Mouse (Mus musculus) MN1 (cell line): Measurements from ENCODE around the gene Pcif1.
"Not testable (repeated sequence)": the region's sequence is repeated elsewhere in the genome, so short reads cannot be mapped to it uniquely, and the experiment has no call there.

ENCODE experiments used
- DNase-seq: peaks from one replicate; pipeline ENCODE4 v3.0.0-alpha.2; 2016; ENCODE audit warnings: low spot score

Pcif1 gene

GRCm38 (mm10) chr2:164879228-164879567 lies at the start of gene Pcif1:
TSS of gene Pcif1 (plus strand) at chr2:164879304.
- peak; percentile 92 for DNase-seq

GRCm38 (mm10) chr2:164831029-164831428 lies 48.1 kb upstream of the Pcif1 start:
- no peak for DNase-seq

GRCm38 (mm10) chr2:164832032-164832747 lies 46.9 kb upstream of the Pcif1 start:
- DNase-seq: no peak

- peak; percentile 88 for DNase-seq
Measured at GRCm38 (mm10) chr2:164832748-164833301, 46.3 kb upstream of the Pcif1 start, which contains the start of gene Ctsa. TSS of gene Ctsa (plus strand) at chr2:164832873.

- peak; percentile 95 for DNase-seq
Measured at GRCm38 (mm10) chr2:164833314-164833959, 45.7 kb upstream of the Pcif1 start, which contains the start of gene Neurl2. TSS of gene Neurl2 (minus strand) at chr2:164833456.

GRCm38 (mm10) chr2:164834531-164834930 lies 44.6 kb upstream of the Pcif1 start:
- peak; percentile 57 for DNase-seq

GRCm38 (mm10) chr2:164835164-164835563 lies 43.9 kb upstream of the Pcif1 start:
- DNase-seq: no peak

GRCm38 (mm10) chr2:164845782-164846181 lies 33.3 kb upstream of the Pcif1 start:
- DNase-seq: no peak

GRCm38 (mm10) chr2:164850061-164850460 lies 29.0 kb upstream of the Pcif1 start:
- DNase-seq: no peak

- DNase-seq: not testable (repeated sequence)
Measured at GRCm38 (mm10) chr2:164855572-164855971, 23.5 kb upstream of the Pcif1 start.

GRCm38 (mm10) chr2:164856309-164857100 lies 22.6 kb upstream of the Pcif1 start:
- DNase-seq: peak; percentile 37

- peak; percentile 65 for DNase-seq
Measured at GRCm38 (mm10) chr2:164857101-164857821, 21.8 kb upstream of the Pcif1 start, which contains the start of gene Pltp. TSS of gene Pltp (minus strand) at chr2:164857711.

- DNase-seq: no peak
Measured at GRCm38 (mm10) chr2:164857842-164858553, 21.1 kb upstream of the Pcif1 start.

- no peak for DNase-seq
Measured at GRCm38 (mm10) chr2:164859155-164859554, 19.9 kb upstream of the Pcif1 start.

- DNase-seq: no peak
Measured at GRCm38 (mm10) chr2:164859640-164860432, 19.3 kb upstream of the Pcif1 start.

GRCm38 (mm10) chr2:164861094-164861493 lies 18.0 kb upstream of the Pcif1 start:
- no peak for DNase-seq

- peak; percentile 90 for DNase-seq
Measured at GRCm38 (mm10) chr2:164862179-164862861, 16.8 kb upstream of the Pcif1 start.

- DNase-seq: not testable (repeated sequence)
Measured at GRCm38 (mm10) chr2:164863411-164863810, 15.7 kb upstream of the Pcif1 start.

GRCm38 (mm10) chr2:164864593-164864992 lies 14.5 kb upstream of the Pcif1 start:
- no peak for DNase-seq
